Mouse (Mus musculus): ENCODE results near the gene Coro2a.
"Not testable (repeated sequence)": the region's sequence is repeated elsewhere in the genome, so short reads cannot be mapped to it uniquely, and the experiment has no call there.

Gene Coro2a

DNA sequence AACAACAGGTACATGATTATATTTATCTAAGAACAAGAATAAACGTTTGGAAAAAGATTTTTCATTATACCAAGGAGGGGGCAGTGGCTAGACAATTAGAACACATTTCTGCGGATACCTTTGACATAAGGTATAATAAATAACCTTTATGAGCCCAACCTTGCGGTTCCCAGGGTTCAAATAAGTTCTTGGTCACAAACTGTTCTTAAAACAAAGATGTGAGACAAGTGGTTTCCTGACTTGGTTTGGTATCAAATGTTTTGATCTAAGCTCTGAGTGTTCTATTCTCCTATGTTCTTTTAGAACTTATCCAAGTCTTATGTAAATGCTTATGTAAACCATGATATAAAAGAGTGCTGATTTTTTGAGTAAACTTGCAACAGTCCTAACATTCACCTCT is 17.5 kb downstream of the Coro2a start:
- DNase-seq (ENCODE audit: low spot score in 2 of 2): not testable (repeated sequence)

GRCm38 (mm10) chr4:46584084-46584483 is 17.9 kb downstream of the Coro2a start:
- not testable (repeated sequence) for DNase-seq (ENCODE audit: low spot score in 2 of 2)

GRCm38 (mm10) chr4:46582024-46582423 is 20.0 kb downstream of the Coro2a start:
- not testable (repeated sequence) for DNase-seq (ENCODE audit: low spot score in 2 of 2)

- DNase-seq (ENCODE audit: low spot score in 2 of 2): not testable (repeated sequence)
Measured at GRCm38 (mm10) chr4:46581577-46581976, 20.4 kb downstream of the Coro2a start.

GRCm38 (mm10) chr4:46580799-46581243 is 21.2 kb downstream of the Coro2a start:
- DNase-seq (ENCODE audit: low spot score in 2 of 2): not testable (repeated sequence)

DNA sequence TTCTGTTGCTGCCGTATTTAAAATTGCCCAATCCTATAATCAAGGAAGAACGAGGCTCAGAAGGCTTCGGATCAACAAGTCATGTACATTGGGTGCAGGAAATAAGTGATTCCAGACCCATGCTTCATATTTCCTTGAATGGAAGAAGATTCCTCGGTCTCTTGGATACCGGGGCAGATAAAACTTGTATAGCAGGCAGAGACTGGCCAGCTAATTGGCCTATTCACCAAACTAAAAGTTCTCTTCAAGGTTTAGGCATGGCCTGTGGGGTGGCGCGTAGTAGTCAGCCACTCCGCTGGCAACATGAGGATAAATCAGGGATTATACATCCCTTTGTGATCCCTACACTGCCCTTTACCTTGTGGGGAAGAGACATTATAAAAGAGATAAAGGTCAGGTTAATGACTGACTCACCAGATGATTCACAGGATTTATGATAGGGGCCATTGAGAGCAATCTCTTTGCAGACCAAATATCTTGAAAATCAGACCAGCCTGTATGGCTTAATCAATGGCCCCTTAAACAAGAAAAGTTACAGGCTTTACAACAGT is 23.1 kb downstream of the Coro2a start:
- DNase-seq (ENCODE audit: low spot score in 2 of 2): not testable (repeated sequence)

DNA sequence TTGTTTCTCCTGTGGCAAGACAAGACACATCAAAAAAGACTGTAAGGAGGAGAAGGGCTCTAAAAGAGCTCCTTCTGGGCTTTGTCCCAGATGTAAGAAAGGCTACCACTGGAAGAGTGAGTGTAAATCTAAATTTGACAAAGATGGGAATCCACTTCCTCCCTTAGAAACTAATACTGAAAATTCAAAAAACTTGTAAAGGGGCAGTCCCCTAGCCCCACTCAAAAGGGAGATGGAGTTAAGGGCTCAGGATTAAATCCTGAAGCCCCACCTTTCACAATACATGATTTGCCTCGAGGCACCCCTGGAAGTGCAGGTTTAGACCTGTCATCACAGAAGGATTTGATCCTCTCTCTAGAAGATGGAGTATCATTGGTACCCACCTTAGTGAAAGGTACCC is 23.8 kb downstream of the Coro2a start:
- no peak for DNase-seq (ENCODE audit: low spot score in 2 of 2)

DNA sequence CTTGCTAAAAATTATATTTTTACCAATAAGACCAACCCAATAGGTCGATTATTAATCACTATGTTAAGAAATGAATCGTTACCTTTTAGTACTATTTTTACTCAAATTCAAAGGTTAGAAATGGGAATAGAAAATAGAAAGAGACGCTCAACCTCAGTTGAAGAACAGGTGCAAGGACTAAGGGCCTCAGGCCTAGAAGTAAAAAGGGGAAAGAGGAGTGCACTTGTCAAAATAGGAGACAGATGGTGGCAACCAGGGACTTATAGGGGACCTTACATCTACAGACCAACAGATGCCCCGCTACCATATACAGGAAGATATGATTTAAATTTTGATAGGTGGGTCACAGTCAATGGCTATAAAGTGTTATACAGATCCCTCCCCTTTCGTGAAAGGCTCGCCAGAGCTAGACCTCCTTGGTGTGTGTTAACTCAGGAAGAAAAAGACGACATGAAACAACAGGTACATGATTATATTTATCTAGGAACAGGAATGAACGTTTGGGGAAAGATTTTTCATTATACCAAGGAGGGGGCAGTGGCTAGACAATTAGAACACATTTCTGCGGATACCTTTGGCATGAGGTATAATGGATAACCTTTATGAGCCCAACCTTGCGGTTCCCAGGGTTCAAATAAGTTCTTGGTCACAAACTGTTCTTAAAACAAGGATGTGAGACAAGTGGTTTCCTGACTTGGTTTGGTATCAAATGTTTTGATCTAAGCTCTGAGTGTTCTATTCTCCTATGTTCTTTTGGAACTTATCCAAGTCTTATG is 26.3 kb downstream of the Coro2a start:
- not testable (repeated sequence) for DNase-seq (ENCODE audit: low spot score in 2 of 2)

- DNase-seq (ENCODE audit: low spot score in 2 of 2): no peak
Measured at GRCm38 (mm10) chr4:46574841-46575240, 27.2 kb downstream of the Coro2a start.

GRCm38 (mm10) chr4:46574024-46574753 is 27.8 kb downstream of the Coro2a start:
- DNase-seq (ENCODE audit: low spot score in 2 of 2): no peak

GRCm38 (mm10) chr4:46572616-46573015 is 29.4 kb downstream of the Coro2a start:
- DNase-seq (ENCODE audit: low spot score in 2 of 2): peak in 1 of 2 experiments; percentile 3

GRCm38 (mm10) chr4:46571744-46572143 is 30.3 kb downstream of the Coro2a start:
- peak in 1 of 2 experiments; percentile 12 for DNase-seq (ENCODE audit: low spot score in 2 of 2)

DNA sequence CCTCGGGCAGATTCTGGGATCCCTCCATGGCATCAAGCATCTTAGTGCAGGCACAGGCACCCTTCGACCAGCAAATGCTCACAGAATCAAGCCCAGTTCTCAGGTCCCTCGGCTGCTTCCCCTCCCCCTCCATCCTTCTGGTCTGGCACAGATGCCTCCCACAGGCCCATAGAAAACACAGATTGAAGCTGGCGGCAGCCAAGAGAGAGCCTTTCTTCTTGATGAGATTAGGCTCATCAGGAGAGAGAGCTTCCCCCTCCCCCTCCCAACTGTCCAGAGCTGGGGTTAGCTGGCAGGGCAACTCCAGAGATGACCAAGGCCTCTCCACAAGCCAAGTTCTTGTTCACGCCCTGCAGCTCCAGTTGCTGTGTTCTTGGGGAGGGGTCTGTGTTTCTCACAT is 32.3 kb downstream of the Coro2a start:
- DNase-seq (ENCODE audit: low spot score in 2 of 2): peak in 1 of 2 experiments; percentile 64

- no peak for DNase-seq (ENCODE audit: low spot score in 2 of 2)
Measured at GRCm38 (mm10) chr4:46568169-46568568, 33.8 kb downstream of the Coro2a start.

- DNase-seq (ENCODE audit: low spot score in 2 of 2): no peak
Measured at GRCm38 (mm10) chr4:46566931-46567671, 34.9 kb downstream of the Coro2a start.

- DNase-seq (ENCODE audit: low spot score in 2 of 2): no peak
Measured at GRCm38 (mm10) chr4:46565393-46565955, 36.5 kb downstream of the Coro2a start.

- DNase-seq (ENCODE audit: low spot score in 2 of 2): no peak
Measured at GRCm38 (mm10) chr4:46564247-46564646, 37.8 kb downstream of the Coro2a start.

GRCm38 (mm10) chr4:46563847-46564246 is 38.2 kb downstream of the Coro2a start:
- DNase-seq (ENCODE audit: low spot score in 2 of 2): no peak

GRCm38 (mm10) chr4:46562841-46563240 is 39.2 kb downstream of the Coro2a start:
- no peak for DNase-seq (ENCODE audit: low spot score in 2 of 2)

- DNase-seq (ENCODE audit: low spot score in 2 of 2): no peak
Measured at GRCm38 (mm10) chr4:46562037-46562436, 40.0 kb downstream of the Coro2a start.

- DNase-seq (ENCODE audit: low spot score in 2 of 2): no peak
Measured at GRCm38 (mm10) chr4:46560069-46560705, 41.8 kb downstream of the Coro2a start.

Data from cerebellum, postnatal 4 days (tissue).